Mouse (Mus musculus) ES-Bruce4 (cell line): ENCODE measurements around the gene Ppm1h.

Experiments
- CTCF ChIP-seq: IDR thresholded peaks from one replicate; pipeline ENCODE4 v1.8.1; 2011; ENCODE audit warnings: low read depth, low read length
- EP300 ChIP-seq: IDR thresholded peaks from 2 replicates; pipeline ENCODE4 v1.6.1; 2011; ENCODE audit warnings: low read depth, low read length; ENCODE audit not compliant: insufficient read depth
- POLR2A ChIP-seq: IDR thresholded peaks from one replicate; pipeline ENCODE4 v1.8.1; 2011; ENCODE audit warnings: low read length; ENCODE audit not compliant: insufficient read depth

- TF ChIP-seq CTCF: no peak
- no peak for TF ChIP-seq POLR2A
- TF ChIP-seq EP300: no peak
These were observed 222.8 kb downstream of the Ppm1h start for GRCm38 (mm10) chr10:122901379-122901778.
